Mouse (Mus musculus) small intestine, adult 2 months (tissue): ENCODE results near the gene Nfasc.

Experiments used
- CTCF ChIP-seq: fragments of 200-500 bp; IDR thresholded peaks from 2 replicates; pipeline ENCODE4 v1.5.1; 2012; ENCODE audit warnings: low read depth, mild to moderate bottlenecking, control low read depth, inconsistent platforms, low read length, moderate library complexity, mixed read lengths; ENCODE audit not compliant: insufficient replicate concordance, insufficient read length; ENCODE audit errors: extremely low read depth
- POLR2A ChIP-seq: fragments of 200-500 bp; IDR thresholded peaks from 2 replicates; pipeline ENCODE4 v1.6.1; 2012; ENCODE audit warnings: low read depth, mild to moderate bottlenecking, control low read depth, inconsistent platforms, low read length, moderate library complexity

DNA sequence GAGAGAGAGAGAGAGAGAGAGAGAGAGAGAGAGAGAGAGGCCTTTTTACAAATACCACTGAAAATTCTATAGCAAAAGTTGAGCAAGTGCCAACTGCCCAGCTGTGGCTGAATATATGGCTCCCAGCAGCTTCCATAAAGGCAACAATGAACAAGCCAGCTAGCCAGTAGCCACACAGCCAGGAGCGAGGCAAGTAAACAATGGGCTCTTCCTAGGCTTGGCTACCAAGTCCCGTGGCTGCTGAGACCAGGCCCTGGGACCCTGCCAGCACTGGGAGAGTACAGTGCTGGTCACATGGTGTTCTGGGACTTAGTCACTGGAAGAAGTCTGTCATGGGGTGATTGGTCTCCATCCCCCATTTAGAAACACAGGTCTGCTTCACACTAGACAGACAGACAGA lies 14.0 kb downstream of the Nfasc start:
- no peak for TF ChIP-seq CTCF
- no peak for TF ChIP-seq POLR2A
